Mouse (Mus musculus): Measurements from ENCODE around the gene Adgrf1. TPM values are rescaled to one million over a fixed set of nuclear protein-coding genes. Genes with fewer than 3 reads are reported as not detected.

Adgrf1 gene
- not detected in 2 replicates for polyA plus RNA-seq (2012)

DNA sequence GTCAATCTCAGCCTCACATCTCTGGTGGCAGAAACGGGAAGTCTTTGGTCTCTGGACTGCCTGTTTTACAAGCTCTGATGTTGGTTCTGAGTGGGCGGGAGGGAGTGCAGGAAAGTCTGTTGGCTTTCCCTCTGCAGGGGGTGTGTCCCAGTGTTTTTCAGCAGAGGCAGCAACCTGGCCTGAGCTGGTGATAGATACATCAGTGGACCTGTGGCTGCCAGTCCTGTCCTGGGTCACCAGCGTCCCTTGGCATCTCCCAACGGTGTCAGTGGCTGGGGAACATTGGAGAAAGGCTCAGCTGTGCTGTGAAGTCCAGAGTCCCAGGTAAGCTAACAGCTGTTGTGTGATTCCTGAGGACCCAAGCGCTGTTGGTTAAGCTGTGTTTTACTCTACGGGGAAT lies at the start of gene Adgrf1:
Adgrf1 (plus strand) TSS at position 169 of the 400 bp plus-strand sequence.

DNA sequence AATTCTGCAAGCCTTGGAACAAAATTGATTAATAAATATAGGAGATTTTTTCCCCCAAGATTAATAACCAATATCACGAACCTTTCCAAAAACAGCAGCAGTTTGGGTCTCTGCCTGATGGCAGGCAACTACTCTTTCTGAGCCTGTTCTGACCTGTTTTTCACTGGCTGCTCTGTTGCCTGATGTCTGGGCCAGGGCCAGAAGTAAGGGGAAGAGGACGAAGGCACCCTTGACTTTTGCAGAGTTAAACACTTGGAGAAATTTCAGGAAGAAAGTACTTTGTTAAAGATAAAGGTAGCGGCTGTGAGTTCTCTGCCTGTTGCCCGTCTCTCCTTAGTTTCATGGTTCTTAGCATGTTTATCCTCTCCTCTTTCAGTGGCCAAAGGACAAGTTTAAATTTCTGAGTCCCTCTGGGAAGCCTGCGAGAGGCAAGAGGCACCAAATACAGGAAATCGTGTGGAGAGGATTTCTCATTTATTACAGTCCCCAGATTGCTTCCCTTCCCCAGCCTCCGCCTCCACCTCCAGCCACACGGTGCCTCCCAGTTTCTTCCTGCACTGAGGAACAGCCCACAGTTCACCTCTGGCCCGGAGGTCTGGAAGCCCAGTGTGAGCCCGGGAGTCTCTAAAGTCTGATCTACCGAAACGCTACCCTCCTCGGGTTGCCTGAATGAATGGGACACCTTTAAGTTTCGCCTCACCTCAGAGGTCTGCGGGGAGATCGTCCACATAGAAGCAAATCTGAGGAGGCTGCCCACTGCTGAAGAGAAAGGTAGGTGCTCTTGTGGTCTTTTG lies 89.9 kb downstream of the Adgrf1 start, which contains the start of gene Adgrf5:
Adgrf5 (plus strand) TSS at position 626 of the 794 bp plus-strand sequence.

Other genes starting within 250 kb of the Adgrf1 start
- gene Adgrf5, start 90.1 kb downstream of the Adgrf1 start, polyA plus RNA-seq (2012): 0.02 TPM in 1 of 2 replicates, not detected in the other
- not detected in 2 replicates for gene Mep1a, start 232.5 kb downstream of the Adgrf1 start, polyA plus RNA-seq (2012)